Mouse (Mus musculus) cerebellum, adult 2 months (tissue): ENCODE measurements around the gene Slc46a1.

Experiments used
- CTCF ChIP-seq: fragments of 200-500 bp; IDR thresholded peaks from 2 replicates; pipeline ENCODE4 v1.5.1; 2011; ENCODE audit warnings: low read depth, mild to moderate bottlenecking, control low read depth, low read length, moderate library complexity, borderline replicate concordance; ENCODE audit not compliant: insufficient read depth
- POLR2A ChIP-seq: fragments of 200-500 bp; IDR thresholded peaks from 2 replicates; pipeline ENCODE4 v1.6.1; 2011; ENCODE audit warnings: low read length, control low read depth, borderline replicate concordance; ENCODE audit not compliant: insufficient read depth

DNA sequence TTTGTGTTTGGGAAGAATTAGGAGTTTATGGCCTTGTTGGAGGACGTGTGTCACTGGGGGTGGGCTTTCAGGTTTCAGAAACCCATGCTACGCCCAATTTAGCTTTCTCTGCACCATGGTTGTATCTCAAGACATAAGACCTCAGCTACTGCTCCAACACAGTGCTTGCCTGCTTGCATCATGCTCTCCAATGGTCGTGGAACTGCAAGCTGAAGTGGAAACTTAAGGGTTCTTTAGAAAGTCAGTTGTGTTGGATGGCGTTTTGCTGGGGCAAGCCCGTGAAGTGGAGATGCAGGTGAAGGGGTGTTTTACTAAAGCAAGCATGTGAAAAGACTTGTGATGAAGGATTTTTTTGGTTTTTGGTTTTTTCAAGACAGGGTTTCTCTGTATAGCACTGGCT, 22.4 kb upstream of the Slc46a1 start:
- TF ChIP-seq CTCF (no peak), POLR2A (no peak)
